8 mouse cellular contexts compared by ENCODE assay signal in genomic region chr7:7121602-7121980, GRCm38 (mm10). TPM values are rescaled to one million over a fixed set of nuclear protein-coding genes. Genes with fewer than 3 reads are reported as not detected.
DNase-seq lines count a peak whose midpoint lies in the region; ATAC-seq lines count a peak whose summit lies in the region.

No protein-coding gene starts in this region.

- H3K4me2 ChIP-seq in heart, embryonic 14.5 days (ENCODE audit: low read length): peak overlapping the region; percentile 69
- peak overlapping the region; percentile 86 for H3K4me2 ChIP-seq in hindbrain, embryonic 14.5 days (replicated peaks)
- H3K4me2 ChIP-seq in midbrain, embryonic 11.5 days: peak overlapping the region; percentile 52

- intact Hi-C loops in heart, postnatal 14 days (cut with DNase I): no loop called here
- intact Hi-C loops in left cerebral cortex, postnatal 25 days (cut with DNase I): loop anchor here (1.0 to 5.0 kb wide), 5 partner anchors 15 to 176 kb away; partner anchors contain the start of genes Gm45844, Zfp418 and Zfp773

- peak overlapping the region; percentile 61 to 73 for H3K4me3 ChIP-seq in heart, embryonic 14.5 days (ENCODE audit: control insufficient read depth in 1 of 2, insufficient read depth in 1 of 2, low read depth in 1 of 2, low read length in 2 of 2)
- peak overlapping the region; percentile 72 for H3K4me3 ChIP-seq in hindbrain, embryonic 14.5 days (replicated peaks; ENCODE audit: low read length)
- H3K4me3 ChIP-seq in midbrain, embryonic 11.5 days (ENCODE audit: low read depth, low read length): peak overlapping the region; percentile 56; the same call in 1 of the 2 replicates

- no peak overlapping the region for H3K9ac ChIP-seq in heart, embryonic 14.5 days (ENCODE audit: low read length)
- H3K9ac ChIP-seq in hindbrain, embryonic 14.5 days: peak overlapping the region; percentile 70; the same call in 1 of the 2 replicates
- H3K9ac ChIP-seq in midbrain, embryonic 11.5 days (ENCODE audit: low read length): peak overlapping the region; percentile 66

- ATAC-seq in heart, embryonic 14.5 days (ENCODE audit: insufficient number of reproducible peaks, insufficient read depth, low FRiP score, low read depth): no peak
- peak; percentile 1 for ATAC-seq in activated CD4-positive, CD25-positive, alpha-beta regulatory T cell, adult 4 months
- ATAC-seq in hindbrain, embryonic 14.5 days (ENCODE audit: low FRiP score): peak; percentile 52; the same call in 1 of the 2 replicates
- no peak for ATAC-seq in midbrain, embryonic 11.5 days (ENCODE audit: low FRiP score)

- DNase-seq in heart, postnatal 14 days: no peak
- no peak for DNase-seq in hindbrain, embryonic 14.5 days (ENCODE audit: low spot score)
- no peak for DNase-seq in midbrain, embryonic 11.5 days (ENCODE audit: low spot score, missing footprints)
- no peak for DNase-seq in gastrocnemius, adult 8-10 months (ENCODE audit: low spot score in 2 of 2)
- DNase-seq in left cerebral cortex, postnatal 25 days (ENCODE audit: low spot score in 2 of 2): no peak
- no peak for DNase-seq in right cerebral cortex, adult 2 months (ENCODE audit: low spot score in 2 of 2)

- no peak overlapping the region for H3K27ac ChIP-seq in heart, embryonic 14.5 days (replicated peaks in 1 of 2; ENCODE audit: control insufficient read depth in 1 of 2, insufficient read depth in 1 of 2, low read depth in 2 of 2, low read length in 2 of 2)
- H3K27ac ChIP-seq in hindbrain, embryonic 14.5 days: no peak overlapping the region
- H3K27ac ChIP-seq in midbrain, embryonic 11.5 days (ENCODE audit: low read depth, low read length): no peak overlapping the region

- H3K27me3 ChIP-seq in heart, embryonic 14.5 days (ENCODE audit: control insufficient read depth, insufficient read depth, low read length): no peaks in the 10 kb centered on the region
- no peaks in the 10 kb centered on the region for H3K27me3 ChIP-seq in hindbrain, embryonic 14.5 days (ENCODE audit: control insufficient read depth, insufficient read depth, low read length)
- no peaks in the 10 kb centered on the region for H3K27me3 ChIP-seq in midbrain, embryonic 11.5 days (ENCODE audit: control insufficient read depth, insufficient read depth, low read length)

- peaks cover 0 to 8% of the 10 kb centered on the region in 2 experiments; a peak in 2 of 4 replicates for H3K4me1 ChIP-seq in heart, embryonic 14.5 days (ENCODE audit: control insufficient read depth in 2 of 2, insufficient read depth in 2 of 2, low read length in 2 of 2)
- H3K4me1 ChIP-seq in hindbrain, embryonic 14.5 days (replicated peaks; ENCODE audit: control insufficient read depth, insufficient read depth, low read length): peaks cover 10% of the 10 kb centered on the region; the same call in 1 of the 2 replicates
- no peaks in the 10 kb centered on the region; the same call in 1 of the 2 replicates for H3K4me1 ChIP-seq in midbrain, embryonic 11.5 days (ENCODE audit: control insufficient read depth, insufficient read depth, low read length)

- no peaks in the 10 kb centered on the region for H3K9me3 ChIP-seq in heart, embryonic 14.5 days (ENCODE audit: control insufficient read depth, low read length)
- H3K9me3 ChIP-seq in hindbrain, embryonic 14.5 days (ENCODE audit: control insufficient read depth, low read length): no peaks in the 10 kb centered on the region
- H3K9me3 ChIP-seq in midbrain, embryonic 11.5 days (ENCODE audit: control insufficient read depth, low read length): no peaks in the 10 kb centered on the region

- WGBS in heart, embryonic 14.5 days: 54% methylated on average over 6 of the region's 6 CpGs
- 53% methylated on average over 6 of the region's 6 CpGs for WGBS in hindbrain, embryonic 14.5 days
- WGBS in midbrain, embryonic 11.5 days: 55% methylated on average over 6 of the region's 6 CpGs

- peaks cover 24% of the 10 kb centered on the region for H3K36me3 ChIP-seq in heart, embryonic 14.5 days (ENCODE audit: control insufficient read depth, insufficient read depth, low read length)
- H3K36me3 ChIP-seq in hindbrain, embryonic 14.5 days (replicated peaks; ENCODE audit: control insufficient read depth, insufficient read depth): peaks cover 19% of the 10 kb centered on the region
- 0 out of 2 replicates have a peak, but pooled peaks cover 4% of the 10 kb centered on the region for H3K36me3 ChIP-seq in midbrain, embryonic 11.5 days (ENCODE audit: control insufficient read depth, insufficient read depth, low read length)

RNA-seq across cellular contexts. Expression of gene Zfp954, which starts 0.3 kb away (rescaled TPM):
- 6.8 and 9.2 TPM in 2 replicates for polyA plus RNA-seq in heart, embryonic 14.5 days (2014; fragmentation: Nextera tagmentation; extraction: Ambion mirVana)
- total RNA-seq in heart, postnatal 14 days (2021): 1 to 10 TPM; 3.6 to 4.3 TPM
- 10 to 100 TPM; 23.4 to 23.7 TPM for polyA plus RNA-seq in activated CD4-positive, CD25-positive, alpha-beta regulatory T cell, adult 4 months (2017; shearing (Covaris generic))
- polyA plus RNA-seq in hindbrain, embryonic 14.5 days (2014; fragmentation: Nextera tagmentation; extraction: Ambion mirVana): 20.8 and 24.1 TPM in 2 replicates
- polyA plus RNA-seq in midbrain, embryonic 11.5 days (2014; fragmentation: Nextera tagmentation; extraction: Ambion mirVana): 16.8 and 18.3 TPM in 2 replicates
- total RNA-seq in gastrocnemius, adult 8-10 months (2022): 1 to 10 TPM; 3.1 to 4.8 (median 3.5) TPM
- total RNA-seq in left cerebral cortex, postnatal 25 days (2021): 10 to 100 TPM; 12.2 to 13.8 TPM

RNA-seq across cellular contexts. Expression of gene Zfp773, which starts 15.0 kb away (rescaled TPM):
- 0.98 and 1.3 TPM in 2 replicates for polyA plus RNA-seq in heart, embryonic 14.5 days (2014; fragmentation: Nextera tagmentation; extraction: Ambion mirVana)
- under 1 TPM; 0.17 to 0.54 TPM for total RNA-seq in heart, postnatal 14 days (2021)
- polyA plus RNA-seq in activated CD4-positive, CD25-positive, alpha-beta regulatory T cell, adult 4 months (2017; shearing (Covaris generic)): 1 to 10 TPM; 8.9 to 9.6 TPM
- 11.9 and 14.2 TPM in 2 replicates for polyA plus RNA-seq in hindbrain, embryonic 14.5 days (2014; fragmentation: Nextera tagmentation; extraction: Ambion mirVana)
- polyA plus RNA-seq in midbrain, embryonic 11.5 days (2014; fragmentation: Nextera tagmentation; extraction: Ambion mirVana): 8.1 and 8.8 TPM in 2 replicates
- 1 to 10 TPM in 2 of 4 experiments, under 1 TPM in 2; 0.65 to 2.0 (median 1.0) TPM for total RNA-seq in gastrocnemius, adult 8-10 months (2022)
- 1 to 10 TPM; 2.0 to 2.3 TPM for total RNA-seq in left cerebral cortex, postnatal 25 days (2021)

RNA-seq across cellular contexts. Expression of gene Zfp418, which starts 49.5 kb away (rescaled TPM):
- 1.2 and 1.6 TPM in 2 replicates for polyA plus RNA-seq in heart, embryonic 14.5 days (2014; fragmentation: Nextera tagmentation; extraction: Ambion mirVana)
- 1 to 10 TPM; 1.8 to 2.2 TPM for total RNA-seq in heart, postnatal 14 days (2021)
- 1 to 10 TPM; 2.4 to 2.6 TPM for polyA plus RNA-seq in activated CD4-positive, CD25-positive, alpha-beta regulatory T cell, adult 4 months (2017; shearing (Covaris generic))
- 3.6 and 3.7 TPM in 2 replicates for polyA plus RNA-seq in hindbrain, embryonic 14.5 days (2014; fragmentation: Nextera tagmentation; extraction: Ambion mirVana)
- polyA plus RNA-seq in midbrain, embryonic 11.5 days (2014; fragmentation: Nextera tagmentation; extraction: Ambion mirVana): 3.4 and 3.5 TPM in 2 replicates
- 1 to 10 TPM; 1.3 to 2.6 (median 1.9) TPM for total RNA-seq in gastrocnemius, adult 8-10 months (2022)
- total RNA-seq in left cerebral cortex, postnatal 25 days (2021): 1 to 10 TPM; 5.7 to 7.9 TPM

Comparison
In these comparisons a context has a peak if more than half of its experiments do, and no peak if none do; other contexts are left out.
1. ATAC-seq: peak in activated CD4-positive, CD25-positive, alpha-beta regulatory T cell, adult 4 months (single experiment) and hindbrain, embryonic 14.5 days (single experiment); none in heart, embryonic 14.5 days (single experiment) and midbrain, embryonic 11.5 days (single experiment).
2. Peak in every context shown above with its lines, with median percentiles within 50 percentile points of each other: H3K4me2 ChIP-seq and H3K4me3 ChIP-seq.